In genomic region chr1:161040426-161040770, GRCm38 (mm10) we compare ENCODE assay signal across 8 mouse cellular contexts. TPM values are rescaled to one million over a fixed set of nuclear protein-coding genes. Genes with fewer than 3 reads are reported as not detected.
A peak's percentile ranks its signal among the peaks of the same experiment; 100 is the strongest.
DNase-seq lines count a peak whose midpoint lies in the region; ATAC-seq and TF ChIP-seq lines count a peak whose summit lies in the region.

No protein-coding gene starts in this region.

- no peak overlapping the region for H3K4me3 ChIP-seq in forebrain, embryonic 10.5 days
- no peak overlapping the region for H3K4me3 ChIP-seq in forebrain, postnatal 0 days (ENCODE audit: low read depth, low read length)
- no peak overlapping the region for H3K4me3 ChIP-seq in neural tube, embryonic 13.5 days
- H3K4me3 ChIP-seq in neural tube, embryonic 15.5 days (replicated peaks): no peak overlapping the region
- H3K4me3 ChIP-seq in intestine, embryonic 15.5 days (replicated peaks): no peak overlapping the region

- WGBS in forebrain, embryonic 10.5 days: 67% methylated on average over 1 of the region's 1 CpGs
- 59% methylated on average over 1 of the region's 1 CpGs for WGBS in forebrain, postnatal 0 days
- 65% methylated on average over 1 of the region's 1 CpGs for WGBS in neural tube, embryonic 13.5 days
- 74% methylated on average over 1 of the region's 1 CpGs for WGBS in neural tube, embryonic 15.5 days
- WGBS in intestine, embryonic 15.5 days: 59% methylated on average over 1 of the region's 1 CpGs

- no peak for ATAC-seq in forebrain, postnatal 0 days
- ATAC-seq in neural tube, embryonic 13.5 days (ENCODE audit: low read depth): no peak
- ATAC-seq in neural tube, embryonic 15.5 days (ENCODE audit: low FRiP score): no peak
- 0 out of 2 replicates have a peak, but pooled peaks have one; percentile 0 for ATAC-seq in intestine, embryonic 15.5 days

- H3K36me3 ChIP-seq in forebrain, embryonic 10.5 days (replicated peaks): peaks cover 99% of the 10 kb centered on the region
- peaks cover 49% of the 10 kb centered on the region for H3K36me3 ChIP-seq in forebrain, postnatal 0 days (ENCODE audit: insufficient read depth)
- peaks cover 70% of the 10 kb centered on the region for H3K36me3 ChIP-seq in neural tube, embryonic 13.5 days
- peaks cover 41% of the 10 kb centered on the region for H3K36me3 ChIP-seq in neural tube, embryonic 15.5 days
- peaks cover 6% of the 10 kb centered on the region; the same call in 1 of the 2 replicates for H3K36me3 ChIP-seq in intestine, embryonic 15.5 days

- H3K4me2 ChIP-seq in forebrain, postnatal 0 days (ENCODE audit: low read depth): no peak overlapping the region
- no peak overlapping the region for H3K4me2 ChIP-seq in neural tube, embryonic 13.5 days
- H3K4me2 ChIP-seq in neural tube, embryonic 15.5 days: no peak overlapping the region
- H3K4me2 ChIP-seq in intestine, embryonic 15.5 days (replicated peaks): no peak overlapping the region

- H3K27me3 ChIP-seq in forebrain, embryonic 10.5 days (ENCODE audit: poor library complexity, severe bottlenecking): no peaks in the 10 kb centered on the region
- no peaks in the 10 kb centered on the region for H3K27me3 ChIP-seq in forebrain, postnatal 0 days (ENCODE audit: insufficient read depth, low read length)
- no peaks in the 10 kb centered on the region for H3K27me3 ChIP-seq in neural tube, embryonic 13.5 days
- H3K27me3 ChIP-seq in neural tube, embryonic 15.5 days (replicated peaks): no peaks in the 10 kb centered on the region
- no peaks in the 10 kb centered on the region for H3K27me3 ChIP-seq in intestine, embryonic 15.5 days (replicated peaks)

- H3K4me1 ChIP-seq in forebrain, embryonic 10.5 days: peaks cover 26% of the 10 kb centered on the region
- peaks cover 6% of the 10 kb centered on the region; the same call in 1 of the 2 replicates for H3K4me1 ChIP-seq in forebrain, postnatal 0 days (ENCODE audit: insufficient read depth)
- H3K4me1 ChIP-seq in neural tube, embryonic 13.5 days (replicated peaks): peaks cover 32% of the 10 kb centered on the region
- peaks cover 26% of the 10 kb centered on the region for H3K4me1 ChIP-seq in neural tube, embryonic 15.5 days
- no peaks in the 10 kb centered on the region for H3K4me1 ChIP-seq in intestine, embryonic 15.5 days (replicated peaks)

- TF ChIP-seq CTCF in forebrain, postnatal 0 days (IDR thresholded peaks at IDR 0.05; ENCODE audit: low read depth): no peak

- peak overlapping the region; percentile 70 for H3K27ac ChIP-seq in forebrain, embryonic 10.5 days
- no peak overlapping the region for H3K27ac ChIP-seq in forebrain, postnatal 0 days (ENCODE audit: low read depth, low read length)
- peak overlapping the region; percentile 54 for H3K27ac ChIP-seq in neural tube, embryonic 13.5 days (replicated peaks)
- H3K27ac ChIP-seq in neural tube, embryonic 15.5 days (replicated peaks): no peak overlapping the region
- H3K27ac ChIP-seq in intestine, embryonic 15.5 days: peak overlapping the region; percentile 28; the same call in 1 of the 2 replicates

- no peaks in the 10 kb centered on the region for H3K9me3 ChIP-seq in forebrain, embryonic 10.5 days
- no peaks in the 10 kb centered on the region for H3K9me3 ChIP-seq in forebrain, postnatal 0 days (ENCODE audit: low read length)
- H3K9me3 ChIP-seq in neural tube, embryonic 13.5 days: no peaks in the 10 kb centered on the region
- H3K9me3 ChIP-seq in neural tube, embryonic 15.5 days (replicated peaks): no peaks in the 10 kb centered on the region
- no peaks in the 10 kb centered on the region for H3K9me3 ChIP-seq in intestine, embryonic 15.5 days

- DNase-seq in forebrain, embryonic 10.5 days (ENCODE audit: extremely low spot score, low spot score): no peak
- no peak for DNase-seq in forebrain, postnatal 0 days
- DNase-seq in naive thymus-derived CD4-positive, alpha-beta T cell, adult 2 months (ENCODE audit: low read depth): peak; percentile 14
- DNase-seq in urinary bladder, postnatal 4 days (ENCODE audit: low spot score in 2 of 2): no peak
- DNase-seq in spleen, postnatal 36 days (ENCODE audit: low spot score in 2 of 2): no peak

- H3K9ac ChIP-seq in forebrain, postnatal 0 days: no peak overlapping the region
- no peak overlapping the region for H3K9ac ChIP-seq in neural tube, embryonic 13.5 days
- H3K9ac ChIP-seq in neural tube, embryonic 15.5 days (replicated peaks): no peak overlapping the region
- H3K9ac ChIP-seq in intestine, embryonic 15.5 days: no peak overlapping the region

RNA-seq across cellular contexts. Expression of gene Zbtb37, which starts 5.7 kb away (rescaled TPM):
- 6.6 and 7.2 TPM in 2 replicates for polyA plus RNA-seq in forebrain, embryonic 10.5 days (2016; fragmentation: Nextera tagmentation; extraction: Ambion mirVana)
- total RNA-seq in forebrain, postnatal 0 days (2014; rRNA removed): 19.7 and 30.2 TPM in 2 replicates
- polyA plus RNA-seq in forebrain, postnatal 0 days (2015; fragmentation: Nextera tagmentation; extraction: Ambion mirVana): 3.7 and 7.9 TPM in 2 replicates
- polyA plus RNA-seq in neural tube, embryonic 13.5 days (2015; fragmentation: Nextera tagmentation; extraction: Ambion mirVana): 11.9 and 12.3 TPM in 2 replicates
- polyA plus RNA-seq in neural tube, embryonic 15.5 days (2015; fragmentation: Nextera tagmentation; extraction: Ambion mirVana): 9.0 and 13.0 TPM in 2 replicates
- polyA plus RNA-seq in intestine, embryonic 15.5 days (2015; fragmentation: Nextera tagmentation; extraction: Ambion mirVana): 6.0 and 8.3 TPM in 2 replicates

RNA-seq across cellular contexts. Expression of gene Dars2, which starts 30.1 kb away (rescaled TPM):
- polyA plus RNA-seq in forebrain, embryonic 10.5 days (2016; fragmentation: Nextera tagmentation; extraction: Ambion mirVana): 79.4 and 79.9 TPM in 2 replicates
- total RNA-seq in forebrain, postnatal 0 days (2014; rRNA removed): 25.8 and 27.7 TPM in 2 replicates
- 28.9 and 29.3 TPM in 2 replicates for polyA plus RNA-seq in forebrain, postnatal 0 days (2015; fragmentation: Nextera tagmentation; extraction: Ambion mirVana)
- polyA plus RNA-seq in neural tube, embryonic 13.5 days (2015; fragmentation: Nextera tagmentation; extraction: Ambion mirVana): 25.2 and 28.7 TPM in 2 replicates
- 23.2 and 30.0 TPM in 2 replicates for polyA plus RNA-seq in neural tube, embryonic 15.5 days (2015; fragmentation: Nextera tagmentation; extraction: Ambion mirVana)
- polyA plus RNA-seq in intestine, embryonic 15.5 days (2015; fragmentation: Nextera tagmentation; extraction: Ambion mirVana): 44.9 and 46.9 TPM in 2 replicates

RNA-seq across cellular contexts. Expression of gene Cenpl, which starts 30.1 kb away (rescaled TPM):
- 45.1 TPM in 2 replicates for polyA plus RNA-seq in forebrain, embryonic 10.5 days (2016; fragmentation: Nextera tagmentation; extraction: Ambion mirVana)
- total RNA-seq in forebrain, postnatal 0 days (2014; rRNA removed): 1.7 and 2.6 TPM in 2 replicates
- polyA plus RNA-seq in forebrain, postnatal 0 days (2015; fragmentation: Nextera tagmentation; extraction: Ambion mirVana): 5.1 and 6.5 TPM in 2 replicates
- 10.2 and 10.9 TPM in 2 replicates for polyA plus RNA-seq in neural tube, embryonic 13.5 days (2015; fragmentation: Nextera tagmentation; extraction: Ambion mirVana)
- polyA plus RNA-seq in neural tube, embryonic 15.5 days (2015; fragmentation: Nextera tagmentation; extraction: Ambion mirVana): 9.1 and 14.5 TPM in 2 replicates
- polyA plus RNA-seq in intestine, embryonic 15.5 days (2015; fragmentation: Nextera tagmentation; extraction: Ambion mirVana): 23.9 and 27.5 TPM in 2 replicates

Comparison
In these comparisons a context has a peak if more than half of its experiments do, and no peak if none do; other contexts are left out.
1. H3K27ac ChIP-seq: peak in forebrain, embryonic 10.5 days (single experiment), neural tube, embryonic 13.5 days (single experiment) and intestine, embryonic 15.5 days (single experiment); none in forebrain, postnatal 0 days (single experiment) and neural tube, embryonic 15.5 days (single experiment).